Mouse (Mus musculus) midbrain, postnatal 0 days (tissue): ENCODE measurements around the gene Gm20422. TPM values are rescaled to one million over a fixed set of nuclear protein-coding genes. Genes with fewer than 3 reads are reported as not detected.

Source experiments
- ATAC-seq: fragments of 200-750 bp; cut with Nextera tagmentation; 2 replicates; pipeline ENCODE4 v1.8.0; 2017; ENCODE audit warnings: moderate number of reproducible peaks, mild to moderate bottlenecking, moderate TSS enrichment, moderate library complexity; ENCODE audit not compliant: low FRiP score
- DNase-seq: peaks from one replicate; pipeline ENCODE4 v3.0.0-alpha.2; 2015; ENCODE audit warnings: low spot score
- H3K27ac ChIP-seq: fragments of 300-500 bp; sonication (generic); 2 replicates; pipeline ENCODE4 v1.5.1; 2014; ENCODE audit warnings: low read depth, mild to moderate bottlenecking, low read length, mixed read lengths
- H3K27me3 ChIP-seq: fragments of 300-500 bp; sonication (generic); 2 replicates; pipeline ENCODE4 v1.6.1; 2014; ENCODE audit warnings: low read length, control low read depth, mixed read lengths; ENCODE audit not compliant: insufficient read depth
- H3K36me3 ChIP-seq: fragments of 300-500 bp; sonication (generic); 2 replicates; pipeline ENCODE4 v1.6.1; 2014; ENCODE audit warnings: low read length, control low read depth, mixed read lengths; ENCODE audit not compliant: insufficient read depth
- H3K4me1 ChIP-seq: fragments of 300-500 bp; sonication (generic); 2 replicates; pipeline ENCODE4 v1.6.1; 2014; ENCODE audit warnings: mild to moderate bottlenecking, control low read depth, antibody characterized with exemption, low read length, mixed read lengths; ENCODE audit not compliant: insufficient read depth
- H3K4me2 ChIP-seq: fragments of 300-500 bp; sonication (generic); 2 replicates; pipeline ENCODE4 v1.6.1; 2014; ENCODE audit warnings: low read depth, mild to moderate bottlenecking, low read length, mixed read lengths; ENCODE audit not compliant: poor library complexity, severe bottlenecking
- H3K4me3 ChIP-seq: fragments of 300-500 bp; sonication (generic); 2 replicates; pipeline ENCODE4 v1.5.1; 2014; ENCODE audit warnings: low read depth, mild to moderate bottlenecking, low read length, moderate library complexity
- H3K9ac ChIP-seq: fragments of 300-500 bp; sonication (generic); replicated peaks from 2 replicates; pipeline ENCODE4 v1.6.1; 2014; ENCODE audit warnings: mild to moderate bottlenecking, low read length, moderate library complexity, mixed read lengths; ENCODE audit not compliant: poor library complexity, severe bottlenecking
- H3K9me3 ChIP-seq: fragments of 300-500 bp; sonication (generic); 2 replicates; pipeline ENCODE4 v1.6.1; 2016; ENCODE audit warnings: low read length, control low read depth
- CTCF ChIP-seq: IDR thresholded peaks from 2 replicates; pipeline ENCODE4 v1.5.1; 2016; ENCODE audit warnings: antibody characterized with exemption, mild to moderate bottlenecking
- WGBS: fragments of 180-500 bp; shearing (Covaris S2); extraction: QIAGEN DNeasy Blood & Tissue Kit; methylation state at CpG from one replicate; pipeline ENCODE4 v1.1.7; 2014; 5-methylcytosine and 5-hydroxymethylcytosine counted together
- polyA plus RNA-seq: library from polyadenylated mRNA; unstranded; fragments of >200 nt; fragmentation: Nextera tagmentation; extraction: Ambion mirVana; gene quantifications from 2 replicates; pipeline ENCODE4 v1.2.1, GENCODE M21; 2015
- total RNA-seq: library from RNA; depleted of rRNA; stranded (reverse); fragments of >200 nt; gene quantifications from 2 replicates; pipeline ENCODE4 v1.2.3, GENCODE M21; 2014

Gene Gm20422
- total and polyA plus RNA-seq, 2 experiments from 2014 or later: 2.4 TPM; not detected in 1

- Histone ChIP-seq H3K9ac (no peak overlapping the region), H3K4me1 (no peaks in the 10 kb centered on the region), H3K27me3 (no peaks in the 10 kb centered on the region), H3K27ac (no peak overlapping the region), H3K36me3 (peaks cover 83% of the 10 kb centered on the region), H3K4me2 (no peak overlapping the region), H3K4me3 (no peak overlapping the region), H3K9me3 (no peaks in the 10 kb centered on the region)
- no peak for DNase-seq
- TF ChIP-seq CTCF: no peak
- ATAC-seq: no peak
- WGBS: 93% methylated on average over 8 of the region's 8 CpGs
Observed at GRCm38 (mm10) chr8:69799261-69799660, 24.6 kb upstream of the Gm20422 start.

GRCm38 (mm10) chr8:69797661-69798060 is 23.0 kb upstream of the Gm20422 start:
- no peak overlapping the region for H3K9ac ChIP-seq
- no peak for TF ChIP-seq CTCF
- peaks cover 79% of the 10 kb centered on the region for H3K36me3 ChIP-seq
- no peak overlapping the region for H3K4me3 ChIP-seq
- DNase-seq (no peak), ATAC-seq (no peak)
- H3K4me2 ChIP-seq: no peak overlapping the region
- no peaks in the 10 kb centered on the region for H3K27me3 ChIP-seq
- peaks cover 4% of the 10 kb centered on the region; the same call in 1 of the 2 replicates for H3K4me1 ChIP-seq
- 95% methylated on average over 10 of the region's 10 CpGs for WGBS
- H3K9me3 ChIP-seq: no peaks in the 10 kb centered on the region
- H3K27ac ChIP-seq: no peak overlapping the region

DNA sequence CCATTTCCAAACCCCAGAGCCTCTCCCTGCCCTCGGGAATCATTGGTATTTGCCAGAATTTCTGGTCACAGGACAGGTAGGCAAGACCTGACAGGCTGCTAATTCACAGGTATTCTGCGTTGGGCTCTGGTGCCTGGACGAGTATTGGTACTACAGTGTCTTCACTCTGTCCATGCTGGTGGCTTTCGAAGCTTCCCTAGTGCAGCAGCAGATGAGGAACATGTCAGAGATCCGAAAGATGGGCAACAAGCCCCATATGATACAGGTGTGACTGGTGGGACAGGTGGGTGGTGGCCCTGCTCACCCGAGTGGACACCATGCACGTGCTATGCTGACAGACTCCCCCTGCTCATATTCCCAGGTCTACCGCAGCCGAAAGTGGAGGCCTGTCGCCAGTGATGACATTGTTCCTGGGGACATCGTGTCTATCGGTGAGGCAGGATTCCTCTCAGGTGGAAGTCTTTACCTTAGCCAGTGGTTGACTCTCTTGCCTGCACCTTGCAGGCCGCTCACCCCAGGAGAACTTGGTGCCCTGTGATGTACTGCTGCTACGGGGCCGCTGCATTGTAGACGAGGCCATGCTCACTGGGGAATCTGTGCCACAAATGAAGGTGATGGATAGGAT is 22.1 kb upstream of the Gm20422 start:
- Histone ChIP-seq H3K4me3 (no peak overlapping the region), H3K9me3 (no peaks in the 10 kb centered on the region), H3K36me3 (peaks cover 70% of the 10 kb centered on the region), H3K9ac (no peak overlapping the region), H3K4me2 (no peak overlapping the region), H3K4me1 (peaks cover 4% of the 10 kb centered on the region; the same call in 1 of the 2 replicates), H3K27ac (no peak overlapping the region), H3K27me3 (no peaks in the 10 kb centered on the region)
- no peak for ATAC-seq
- 97% methylated on average over 16 of the region's 16 CpGs for WGBS
- DNase-seq: no peak
- TF ChIP-seq CTCF: no peak

- DNase-seq (no peak), ATAC-seq (no peak)
- Histone ChIP-seq H3K4me1 (peaks cover 4% of the 10 kb centered on the region; the same call in 1 of the 2 replicates), H3K36me3 (peaks cover 56% of the 10 kb centered on the region), H3K27me3 (no peaks in the 10 kb centered on the region), H3K9ac (no peak overlapping the region), H3K4me3 (no peak overlapping the region), H3K27ac (no peak overlapping the region), H3K4me2 (no peak overlapping the region), H3K9me3 (no peaks in the 10 kb centered on the region)
- TF ChIP-seq CTCF: no peak
- 94% methylated on average over 6 of the region's 6 CpGs for whole genome bisulfite sequencing
Observed at GRCm38 (mm10) chr8:69794901-69795300, 20.2 kb upstream of the Gm20422 start.

GRCm38 (mm10) chr8:69794096-69794495 is 19.4 kb upstream of the Gm20422 start:
- peaks cover 4% of the 10 kb centered on the region; the same call in 1 of the 2 replicates for H3K4me1 ChIP-seq
- no peak overlapping the region for H3K4me2 ChIP-seq
- no peak overlapping the region for H3K4me3 ChIP-seq
- no peak for ATAC-seq
- TF ChIP-seq CTCF: no peak
- H3K36me3 ChIP-seq: peaks cover 47% of the 10 kb centered on the region
- no peak for DNase-seq
- 95% methylated on average over 3 of the region's 3 CpGs for WGBS
- H3K9ac ChIP-seq: no peak overlapping the region
- H3K27me3 ChIP-seq: no peaks in the 10 kb centered on the region
- no peak overlapping the region for H3K27ac ChIP-seq
- no peaks in the 10 kb centered on the region for H3K9me3 ChIP-seq

- WGBS: 91% methylated on average over 4 of the region's 4 CpGs
- Histone ChIP-seq H3K4me3 (no peak overlapping the region), H3K27ac (no peak overlapping the region), H3K4me2 (no peak overlapping the region), H3K36me3 (peaks cover 43% of the 10 kb centered on the region), H3K27me3 (no peaks in the 10 kb centered on the region), H3K9ac (no peak overlapping the region), H3K4me1 (peaks cover 4% of the 10 kb centered on the region; the same call in 1 of the 2 replicates), H3K9me3 (no peaks in the 10 kb centered on the region)
- TF ChIP-seq CTCF: no peak
- DNase-seq (no peak), ATAC-seq (no peak)
Observed at GRCm38 (mm10) chr8:69793666-69794065, 19.0 kb upstream of the Gm20422 start.
